Mouse (Mus musculus) testis, adult 2 months (tissue): ENCODE data around the gene Hoxd10.

Experiments used
- CTCF ChIP-seq: fragments of 200-500 bp; IDR thresholded peaks from 2 replicates; pipeline ENCODE4 v1.5.1; 2012; ENCODE audit warnings: low read depth, mild to moderate bottlenecking, inconsistent platforms, low read length, moderate library complexity; ENCODE audit not compliant: control insufficient read depth, insufficient read depth, insufficient replicate concordance
- POLR2A ChIP-seq: fragments of 200-500 bp; IDR thresholded peaks from 2 replicates; pipeline ENCODE4 v1.6.1; 2012; ENCODE audit warnings: low read depth, mild to moderate bottlenecking, inconsistent platforms, low read length, moderate library complexity; ENCODE audit not compliant: control insufficient read depth

DNA sequence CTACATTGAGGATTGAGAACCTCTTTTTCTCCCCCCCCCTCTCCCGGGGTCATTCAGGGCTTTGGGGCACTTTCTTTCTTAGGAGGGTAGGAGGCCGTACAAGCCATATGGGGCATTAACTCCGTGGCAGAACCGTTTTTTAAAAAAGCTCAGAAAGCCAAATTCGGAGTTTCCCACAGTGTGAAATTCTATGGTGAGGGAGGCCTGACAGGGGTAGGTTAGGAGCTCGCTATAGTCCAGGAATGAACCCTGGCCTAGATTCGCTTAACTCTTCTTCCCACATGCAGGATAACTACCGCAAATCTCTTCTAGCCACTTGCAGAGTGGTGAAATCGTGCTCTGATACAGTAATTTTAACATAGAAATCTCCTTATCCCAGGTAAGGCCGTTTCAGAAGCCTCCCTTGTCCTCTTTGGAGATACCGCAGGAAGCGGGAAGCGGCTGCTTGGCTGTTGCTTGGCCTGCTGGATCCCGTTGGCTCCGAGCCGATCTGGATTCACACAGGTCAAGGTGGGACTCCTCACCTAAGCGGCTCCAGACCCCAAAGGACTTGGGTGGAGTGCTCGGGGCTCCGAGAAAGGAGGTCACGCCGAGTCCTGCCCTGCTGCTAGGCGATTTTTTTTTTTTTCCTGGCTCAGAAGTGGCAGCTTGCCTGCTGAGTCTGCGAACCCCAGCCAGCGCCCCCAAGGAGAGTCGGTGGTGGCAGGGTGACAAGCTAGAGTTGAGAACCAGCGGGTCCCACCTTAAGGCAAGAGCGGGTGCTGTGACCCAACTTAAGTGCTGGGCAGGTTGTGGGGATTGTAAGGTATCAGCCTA is 43.5 kb downstream of the Hoxd10 start:
- TF ChIP-seq CTCF (no peak), POLR2A (no peak)
